Mouse (Mus musculus): ENCODE measurements around the gene Gkn3. TPM values are rescaled to one million over a fixed set of nuclear protein-coding genes. Genes with fewer than 3 reads are reported as not detected.

The Gkn3 gene
- total RNA-seq, 2 experiments from 2014 or later: 0.33 to 2.6 TPM

DNA sequence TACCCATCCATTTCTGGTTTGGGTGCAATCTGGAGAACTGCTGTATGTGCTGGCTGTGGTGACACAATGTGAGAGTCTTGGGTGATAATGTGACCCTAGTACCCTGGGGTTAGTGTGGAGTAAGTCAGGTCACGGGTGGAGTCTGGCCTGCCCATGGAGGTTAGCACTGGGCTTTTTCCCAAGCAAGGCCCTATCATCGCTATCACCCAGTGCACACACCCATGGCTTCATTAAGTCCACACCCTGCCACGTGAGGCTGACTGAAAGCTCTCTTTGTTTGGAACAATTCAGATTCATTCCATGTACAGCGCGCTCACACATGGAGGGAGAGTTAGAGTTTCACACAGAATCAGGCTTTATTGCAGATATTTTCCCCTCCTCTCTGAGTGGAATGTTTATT lies 34.3 kb downstream of the Gkn3 start:
- peak; percentile 17 for DNase-seq

DNA sequence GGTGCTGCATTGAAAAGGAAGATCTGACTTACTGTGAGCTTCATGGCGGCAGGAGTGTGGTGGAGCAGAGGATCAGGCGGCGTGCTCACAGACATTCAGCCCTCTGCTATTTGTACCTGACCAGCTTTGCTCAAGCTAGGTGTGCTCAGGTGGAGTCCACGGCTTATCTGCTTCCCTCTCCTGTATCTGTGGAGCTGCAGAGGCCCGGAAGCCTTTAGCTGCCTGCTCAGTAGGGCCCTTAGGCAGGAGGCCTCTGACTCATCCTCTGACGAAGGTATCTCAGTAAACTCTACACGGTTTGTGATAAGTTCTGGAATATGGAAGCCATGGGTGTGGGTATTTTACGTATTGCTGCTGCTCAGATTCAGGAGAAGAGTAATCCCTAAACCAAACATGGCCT lies 37.9 kb downstream of the Gkn3 start, which contains the start of gene Gkn1:
Gene Gkn1, minus strand, starts transcription at position 114 of the 400 bp plus-strand sequence.
- DNase-seq: no peak

DNA sequence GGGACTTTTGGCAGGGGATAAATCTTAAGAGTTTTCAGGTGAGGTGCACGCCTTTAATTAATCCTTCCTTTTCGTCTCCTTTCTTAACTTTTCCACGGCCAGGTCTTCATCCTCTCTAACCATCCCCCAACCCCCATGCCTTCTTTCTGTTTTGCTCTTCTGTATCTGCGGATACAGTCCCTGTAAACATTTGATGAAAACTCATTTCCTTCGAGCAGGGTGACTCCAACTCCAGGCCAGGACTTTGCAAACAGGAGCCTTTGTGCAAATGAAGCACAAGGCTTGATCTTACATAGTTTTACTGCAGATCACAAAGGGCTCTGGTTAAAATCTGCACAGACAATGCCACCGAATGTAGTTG lies 52.8 kb downstream of the Gkn3 start:
- no peak for DNase-seq

DNA sequence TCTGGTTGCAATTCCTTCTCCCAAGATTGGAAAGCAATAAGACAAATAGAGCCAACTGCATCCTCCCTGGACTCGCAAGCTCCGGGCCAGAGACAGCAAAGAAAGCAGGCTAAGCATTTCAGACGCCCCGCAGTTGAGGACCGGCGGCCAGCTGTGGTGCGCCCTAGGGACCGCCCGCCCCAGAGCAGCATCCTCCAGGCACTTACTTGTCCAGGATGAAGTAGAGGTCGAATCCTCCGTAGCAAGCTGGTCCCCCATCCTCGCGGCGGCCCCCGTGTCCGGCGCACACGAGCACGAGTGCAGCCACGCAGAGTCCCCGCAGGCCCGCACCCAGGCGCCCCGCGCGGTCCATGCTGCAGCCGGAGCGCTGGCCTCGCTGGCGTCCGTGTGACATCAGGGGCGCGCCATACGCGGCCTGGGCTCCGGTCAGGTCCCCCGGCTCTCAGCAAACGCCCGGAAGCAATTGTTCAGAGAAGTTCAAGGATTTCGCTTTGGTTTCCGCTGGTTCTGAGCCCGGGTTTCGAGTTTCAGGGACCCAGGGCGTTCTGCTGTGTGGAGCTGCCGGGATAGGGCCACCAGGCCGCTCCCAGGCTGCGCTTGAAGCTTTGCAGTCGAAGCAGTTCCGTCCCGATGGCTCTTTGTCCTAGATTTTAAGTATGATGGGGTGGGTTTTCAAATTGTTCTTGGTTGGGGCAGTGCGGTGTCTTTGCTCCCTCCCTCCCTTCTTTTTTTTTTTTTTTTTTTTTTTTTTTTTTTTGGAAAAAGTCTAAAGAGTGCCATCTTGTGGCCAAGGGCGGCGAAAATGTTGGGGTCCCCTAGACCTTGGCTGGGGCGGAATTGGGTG lies 53.4 kb downstream of the Gkn3 start, which contains the start of gene Antxr1:
Gene Antxr1, minus strand, starts transcription at position 731 of the 844 bp plus-strand sequence.
- DNase-seq: peak; percentile 68

DNA sequence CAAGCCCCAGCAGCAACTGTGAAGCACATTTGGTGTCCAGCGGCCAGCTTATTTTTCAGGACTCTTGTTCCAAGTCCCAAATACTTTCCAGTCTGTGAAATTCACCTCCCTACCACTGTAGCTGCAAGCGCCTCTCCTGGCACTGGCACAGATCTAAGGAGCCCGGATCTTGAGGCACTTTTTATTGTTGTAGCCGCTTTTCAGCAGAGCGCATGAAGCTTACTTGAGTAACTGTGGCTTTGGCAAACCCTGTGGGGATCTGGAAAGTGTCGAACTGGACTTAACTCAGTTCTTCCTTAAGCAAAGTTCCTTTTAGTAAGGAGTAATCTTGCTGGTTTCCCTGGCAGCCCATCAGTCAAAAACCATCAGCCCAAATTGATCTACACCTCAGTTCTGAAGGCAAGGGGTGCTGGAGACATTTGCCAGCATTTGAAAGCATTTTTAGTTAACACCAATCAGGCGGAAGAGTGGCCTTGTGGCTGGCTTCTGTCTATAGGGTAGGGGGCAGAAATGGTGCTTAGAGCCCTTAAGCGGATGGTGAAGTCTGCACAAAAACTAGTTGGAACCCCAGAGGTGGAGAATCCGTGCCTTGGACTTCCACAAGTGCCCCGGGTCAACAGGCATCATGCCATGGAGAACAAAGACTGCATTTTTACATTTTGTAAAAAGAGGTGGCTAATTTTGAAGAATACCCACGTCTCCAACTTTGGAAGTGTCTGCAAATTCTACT lies 54.2 kb downstream of the Gkn3 start:
- peak; percentile 49 for DNase-seq

Other genes starting within 250 kb of the Gkn3 start
- gene Antxr1, start 53.1 kb downstream of the Gkn3 start, total RNA-seq (2021): 10 to 100 TPM; 11.6 to 13.0 TPM
- gene Gkn1, start 38.0 kb downstream of the Gkn3 start, total RNA-seq (2021): not detected
- not detected for gene Gkn2, start 15.6 kb downstream of the Gkn3 start, total RNA-seq (2021)
- not detected for gene Bmp10, start 40.1 kb upstream of the Gkn3 start, total RNA-seq (2021)
- gene Arhgap25, start 144.3 kb upstream of the Gkn3 start, total RNA-seq (2021): 1 to 10 TPM in 1 of 2 experiments, under 1 TPM in 1; 0.82 to 1.3 TPM
- 1 to 10 TPM; 2.1 to 2.3 TPM for gene Prokr1, start 201.8 kb upstream of the Gkn3 start, total RNA-seq (2021)